Mouse (Mus musculus) heart, postnatal 25 days (tissue): Measurements from ENCODE around the gene Pigl. TPM values are rescaled to one million over a fixed set of nuclear protein-coding genes. Genes with fewer than 3 reads are reported as not detected.
"Not testable (repeated sequence)": the region's sequence is repeated elsewhere in the genome, so short reads cannot be mapped to it uniquely, and the experiment has no call there.

Experiments
- DNase-seq: peaks from one replicate; pipeline ENCODE4 v3.0.0; 2022; ENCODE audit warnings: low spot score
- intact Hi-C: fragments of 180-260 bp; cut with DNase I; formaldehyde crosslinking; loops from one replicate; pipeline ENCODE4 v1.15.1; 2025
- total RNA-seq, 2 experiments: library from RNA; stranded (reverse); gene quantifications; 2 replicates each; pipeline ENCODE4 v1.2.3; 2021

Gene Pigl
- total RNA-seq, 2 experiments from 2014 or later, result 2.8 to 3.3 TPM

DNA sequence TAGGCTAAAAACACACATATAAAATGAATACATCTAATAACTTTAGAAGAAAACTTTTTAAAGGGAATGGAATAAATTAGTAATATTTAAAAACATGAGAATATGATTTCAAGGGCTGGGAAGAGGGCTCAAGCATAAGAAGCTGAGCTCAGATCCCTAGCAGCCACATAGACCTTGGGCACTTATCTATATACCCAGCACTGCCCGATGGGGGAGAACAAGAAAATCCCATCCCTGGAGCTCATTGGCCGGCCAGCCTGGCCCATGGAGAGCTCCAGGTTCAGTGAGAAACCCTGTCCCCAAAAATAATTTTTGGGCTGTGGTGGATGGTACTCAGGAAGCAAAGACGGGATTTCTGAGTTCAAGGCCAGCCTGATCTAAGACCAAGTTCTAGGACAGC is 7.6 kb downstream of the Pigl start:
- DNase-seq, result no peak
- intact Hi-C loops, result no loop called here

DNA sequence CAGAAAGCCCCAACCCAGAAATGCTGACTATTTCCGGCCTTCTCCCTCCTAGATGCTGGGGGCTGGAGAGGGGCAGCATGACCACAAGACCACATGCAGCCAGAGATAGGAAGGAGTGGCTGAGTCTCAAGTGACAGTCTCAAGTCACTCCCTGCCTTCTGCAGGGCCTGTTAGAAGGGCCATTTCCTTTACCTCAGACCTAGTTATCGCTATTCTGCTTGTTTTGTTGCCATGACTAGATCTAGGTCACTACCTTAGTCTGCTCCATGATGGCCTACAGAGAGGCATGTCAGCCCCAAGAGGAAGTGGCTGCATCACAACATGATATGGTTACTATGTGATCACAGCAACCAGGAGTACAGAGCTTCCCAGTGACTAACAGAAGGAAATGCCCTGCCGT is 8.3 kb downstream of the Pigl start:
- intact Hi-C loops, result no loop called here
- no peak for DNase-seq

DNA sequence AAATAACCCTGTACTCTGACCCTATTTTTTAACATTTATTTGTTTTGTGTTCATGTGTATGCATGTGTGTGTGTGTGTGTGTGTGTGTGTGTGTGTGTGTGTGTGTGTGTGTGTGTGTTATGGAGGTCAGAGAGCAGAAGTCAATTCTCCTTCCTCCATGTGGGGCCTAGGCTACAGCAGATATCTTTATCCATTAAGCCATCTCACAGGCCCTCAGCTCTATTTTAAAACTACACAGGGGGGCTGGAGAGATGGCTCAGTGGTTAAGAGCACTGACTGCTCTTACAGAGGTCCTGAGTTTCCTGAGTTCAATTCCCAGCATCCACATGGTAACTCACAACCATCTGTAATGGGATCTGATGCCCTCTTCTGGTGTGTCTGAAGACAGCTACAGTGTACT is 9.0 kb downstream of the Pigl start:
- DNase-seq, intact Hi-C loops: not testable (repeated sequence)

DNA sequence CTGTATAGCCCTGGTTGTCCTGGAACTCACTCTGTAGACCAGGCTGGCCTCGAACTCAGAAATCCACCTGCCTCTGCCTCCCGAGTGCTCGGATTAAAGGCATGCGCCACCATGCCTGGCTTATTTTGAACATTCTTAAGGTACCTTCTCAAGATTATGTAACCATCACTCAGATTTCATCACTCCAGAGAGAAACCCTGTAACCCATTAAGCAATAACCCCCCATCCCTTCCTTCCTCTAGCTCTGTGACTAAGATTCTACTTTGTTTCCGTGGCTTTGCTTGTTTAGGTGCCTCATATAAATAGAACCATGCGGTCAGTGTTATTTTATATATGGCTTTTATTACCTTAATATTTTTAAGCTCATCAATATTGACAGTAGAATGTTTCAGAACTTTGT is 12.2 kb downstream of the Pigl start:
- intact Hi-C loops, result no loop called here
- DNase-seq, result no peak

DNA sequence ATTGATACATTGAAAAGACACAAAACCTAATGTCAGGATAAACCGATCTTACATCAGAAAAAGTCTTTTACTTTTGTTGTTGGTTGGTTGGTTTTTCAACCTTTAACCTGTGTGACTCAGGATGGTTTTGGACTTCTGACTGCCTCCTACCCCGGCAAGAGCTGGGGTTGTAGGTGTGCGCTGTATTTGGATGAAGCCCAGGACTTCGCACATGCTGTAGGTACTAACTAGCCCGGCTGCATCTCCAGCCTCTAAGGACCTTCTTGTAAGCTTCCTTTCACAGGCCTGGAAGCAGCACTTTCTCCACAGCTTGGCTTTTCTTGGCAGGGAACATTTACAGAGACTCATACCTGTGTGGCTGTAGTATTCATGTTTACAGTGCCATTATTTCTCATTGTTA is 15.3 kb downstream of the Pigl start:
- intact Hi-C loops, result no loop called here

DNA sequence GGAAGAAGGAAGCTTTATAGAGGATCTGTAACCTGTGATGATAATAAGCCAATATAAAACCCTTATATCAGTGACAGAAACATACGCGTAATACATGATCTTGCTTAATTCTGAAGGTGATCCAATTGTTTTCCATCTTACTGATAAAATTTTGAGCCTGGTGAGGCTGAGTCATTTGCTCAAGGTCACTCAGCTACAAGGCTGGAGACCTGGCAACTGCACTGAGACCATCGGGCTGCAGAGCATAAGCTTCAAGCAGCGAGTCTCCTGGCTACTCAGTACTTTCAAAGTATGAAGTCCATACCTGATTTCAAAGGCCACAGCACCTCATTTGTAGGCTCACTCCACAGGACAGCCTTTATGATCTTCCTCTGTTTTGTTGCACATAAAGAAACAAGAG is 17.9 kb downstream of the Pigl start:
- intact Hi-C loops, result no loop called here
- DNase-seq, result no peak

More for the DNA sequence above, 15.3 kb downstream of the Pigl start:
- no peak for DNase-seq

DNA sequence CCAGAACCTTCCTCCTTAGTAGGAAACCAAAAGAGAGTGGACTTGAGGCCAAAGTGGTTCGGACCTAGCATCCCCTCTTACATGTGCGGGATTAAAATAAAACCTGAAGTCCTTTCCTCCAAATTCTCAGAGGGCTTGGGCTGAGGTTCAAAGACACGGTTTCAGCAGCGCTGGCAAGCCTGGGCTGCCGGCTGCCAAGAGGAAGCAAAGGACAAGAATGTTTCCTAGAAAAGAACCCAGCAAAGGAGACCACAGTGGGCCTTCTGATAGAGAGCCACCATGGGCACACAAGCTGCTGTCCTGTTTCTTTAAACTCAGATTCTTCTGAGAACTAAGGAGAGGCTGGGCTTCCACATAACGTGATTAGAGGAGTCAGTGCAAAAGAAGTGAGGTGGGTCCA is 20.7 kb downstream of the Pigl start:
- DNase-seq, result no peak
- intact Hi-C loops, result no loop called here

DNA sequence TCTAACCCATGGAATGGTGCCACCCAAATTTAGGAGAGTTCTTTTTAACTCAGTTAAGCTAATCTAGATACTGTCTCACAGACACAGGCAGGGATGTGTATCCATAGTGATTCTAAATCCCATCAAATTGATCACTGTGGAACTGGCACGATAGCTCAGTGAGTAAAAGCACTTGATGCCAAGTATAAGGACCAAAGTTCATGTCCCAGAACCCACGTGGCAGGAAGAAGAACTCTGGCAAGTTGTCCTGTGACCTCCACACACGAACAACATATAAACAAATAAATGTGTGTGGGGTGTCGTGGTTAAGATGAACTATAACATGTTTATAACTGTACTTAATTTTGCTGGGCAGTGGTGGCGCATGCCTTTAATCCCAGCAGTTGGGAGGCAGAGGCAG is 21.3 kb downstream of the Pigl start:
- DNase-seq, result no peak
- intact Hi-C loops, result no loop called here

DNA sequence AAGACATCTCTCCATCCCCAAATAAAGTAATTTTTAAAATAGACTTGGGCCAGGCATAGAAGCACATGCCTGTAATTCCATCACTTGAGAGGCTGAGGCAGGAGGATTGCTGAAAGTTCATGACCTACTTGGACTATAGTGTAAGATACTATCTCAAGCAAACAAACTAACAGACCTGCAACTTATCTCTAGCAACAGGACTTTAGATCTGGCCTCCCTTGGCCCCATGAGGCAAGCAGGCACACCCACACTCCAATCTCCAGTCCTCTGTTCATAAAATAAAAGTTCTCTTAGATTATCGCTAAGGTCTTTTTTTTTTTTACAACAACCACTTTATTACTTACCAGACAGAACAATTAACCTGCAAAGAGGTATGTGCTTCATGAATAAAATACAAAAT is 28.7 kb downstream of the Pigl start:
- DNase-seq, result no peak
- intact Hi-C loops, result no loop called here

DNA sequence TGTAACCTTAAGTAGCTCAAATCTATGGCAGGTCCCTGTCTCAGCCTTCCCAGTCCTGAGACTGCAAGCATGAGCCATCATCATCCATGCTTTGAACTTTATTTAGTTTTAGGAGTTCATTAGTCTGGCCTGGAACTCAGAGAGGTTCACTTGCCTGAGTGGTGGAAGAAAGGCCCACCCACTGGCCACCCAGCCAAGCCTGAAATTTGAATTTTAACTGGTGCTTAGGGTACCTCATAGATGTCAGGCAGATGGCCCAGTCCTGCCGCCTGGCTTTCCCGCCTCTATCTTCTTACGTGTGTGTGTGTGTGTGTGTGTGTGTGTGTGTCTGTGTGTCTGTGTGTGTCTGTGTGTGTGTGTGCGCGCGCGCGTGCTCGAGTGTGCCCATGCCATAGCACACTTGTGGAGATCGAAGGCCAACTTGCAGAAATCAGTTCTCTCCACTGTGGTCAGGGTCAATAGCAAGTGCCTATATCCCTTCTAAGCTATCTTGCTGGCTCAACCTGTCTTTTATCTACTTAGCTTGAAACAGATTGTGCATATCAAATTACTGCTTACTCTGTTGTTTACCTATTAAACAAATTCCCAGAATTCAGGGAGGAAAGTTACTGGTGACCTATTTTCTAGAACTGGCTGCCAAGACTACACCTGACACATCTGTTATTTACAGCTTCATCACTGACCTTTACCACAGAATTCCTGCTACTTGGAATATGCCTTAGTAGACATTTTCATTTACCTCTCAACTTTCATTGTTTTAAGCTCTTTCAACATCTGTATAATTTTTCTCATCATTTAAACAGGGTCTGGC is 29.5 kb downstream of the Pigl start:
- intact Hi-C loops, result no loop called here
- no peak for DNase-seq

DNA sequence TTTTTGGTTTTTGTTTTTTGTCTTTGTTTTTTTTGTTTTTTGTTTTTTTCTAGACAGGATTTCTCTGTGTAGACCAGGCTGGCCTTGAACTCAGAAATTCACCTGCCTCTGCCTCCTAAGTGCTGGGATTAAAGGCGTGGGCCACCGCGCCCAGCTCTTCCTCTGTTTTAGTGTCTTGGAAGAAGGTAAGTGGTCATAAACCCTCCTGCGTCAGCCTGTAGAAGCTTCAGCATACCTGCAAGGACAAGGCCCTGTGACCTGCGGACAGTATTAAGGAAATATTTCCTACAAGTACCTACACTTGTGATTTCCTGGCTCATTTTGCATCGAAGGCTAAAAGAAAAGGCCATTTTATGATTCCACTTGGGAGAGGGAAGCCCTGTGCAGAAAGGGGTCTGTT is 35.4 kb downstream of the Pigl start:
- DNase-seq, result no peak
- intact Hi-C loops, result loop anchor here (2.0 kb wide), 1 partner anchor 37 kb away; no protein-coding TSS in a partner anchor

DNA sequence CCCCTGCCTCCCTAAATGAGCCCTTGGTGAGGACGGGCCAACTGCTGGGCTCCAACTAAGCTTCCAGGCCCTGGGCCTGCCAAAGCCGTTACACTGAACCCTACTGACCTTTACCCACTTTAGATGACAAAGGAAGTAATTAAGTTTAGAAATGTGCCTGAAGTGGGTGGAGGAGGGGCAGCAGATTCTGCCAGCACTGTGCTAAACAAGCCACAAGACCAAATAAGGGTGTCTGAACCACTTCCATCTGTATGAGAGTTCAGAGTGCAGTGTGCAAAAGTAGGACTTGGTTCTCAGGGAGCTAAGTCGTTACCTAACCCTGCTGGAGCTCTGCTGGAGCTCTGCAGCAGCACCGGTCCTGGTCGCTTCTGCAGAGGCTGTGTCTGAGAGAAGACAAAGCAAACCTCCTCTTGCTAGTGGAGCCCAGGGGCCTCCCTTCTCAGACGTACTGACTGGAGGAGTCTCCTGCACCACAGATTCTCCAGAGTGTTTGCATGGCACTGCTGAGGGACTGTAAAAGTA is 36.6 kb downstream of the Pigl start:
- intact Hi-C loops, result loop anchor here (2.0 to 5.0 kb wide), 3 partner anchors 38 to 98 kb away; no protein-coding TSS in a partner anchor
- DNase-seq, result peak; percentile 31

DNA sequence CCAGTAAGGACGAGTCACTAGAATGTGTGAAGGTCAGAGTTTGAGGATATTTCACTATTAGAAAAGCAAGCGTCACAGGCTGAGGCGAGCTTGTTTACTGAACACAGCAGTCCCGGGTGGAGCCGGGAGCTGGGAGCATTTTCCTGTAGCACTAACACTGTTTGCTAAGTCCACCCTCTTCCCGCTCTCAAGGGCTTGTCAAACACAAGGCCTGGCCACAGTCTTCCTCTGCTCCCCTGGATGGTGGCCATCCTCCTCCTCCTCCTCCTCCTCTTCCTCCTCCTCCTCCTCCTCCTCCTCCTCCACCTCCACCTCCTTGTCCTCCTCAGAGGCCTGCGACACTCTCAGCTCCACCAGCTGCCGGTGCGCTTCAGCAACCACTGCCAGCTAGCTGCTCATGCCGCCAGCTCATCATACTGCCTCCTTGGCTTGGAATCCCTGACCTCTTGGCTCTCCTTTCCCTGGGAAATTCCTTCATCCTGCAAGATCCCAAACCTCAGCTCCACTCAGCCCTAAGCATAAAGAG is 37.1 kb downstream of the Pigl start:
- intact Hi-C loops, result loop anchor here (2.0 to 5.0 kb wide), 3 partner anchors 39 to 98 kb away; no protein-coding TSS in a partner anchor
- DNase-seq, result peak; percentile 12

DNA sequence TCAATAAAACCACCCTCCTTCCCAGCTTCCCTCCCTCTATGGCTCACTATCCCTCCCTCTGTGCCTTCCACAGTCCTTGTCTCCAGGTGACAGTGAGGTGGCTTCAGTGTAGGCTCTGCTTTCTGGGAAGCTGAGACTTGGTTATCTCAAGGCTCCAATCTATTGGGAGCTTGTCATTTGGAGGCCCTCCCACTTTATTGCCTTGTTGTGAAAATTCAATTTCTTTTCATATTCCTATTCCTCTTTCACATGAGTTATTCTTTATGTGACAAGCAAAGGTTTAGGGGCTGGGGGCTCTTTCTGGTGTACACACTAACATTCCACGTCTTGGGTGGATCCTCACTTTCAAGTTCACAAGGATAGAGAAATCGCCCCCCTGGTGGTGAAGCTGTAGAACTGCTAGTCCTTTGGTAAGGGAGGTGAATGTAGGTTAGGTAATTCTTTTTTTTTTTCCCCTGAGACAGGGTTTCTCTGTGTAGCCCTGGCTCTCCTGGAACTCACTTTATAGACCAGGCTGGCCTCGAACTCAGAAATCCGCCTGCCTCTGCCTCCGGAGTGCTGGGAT is 38.0 kb downstream of the Pigl start:
- no peak for DNase-seq
- intact Hi-C loops, result loop anchor here (5.0 kb wide), 2 partner anchors 74 to 99 kb away; no protein-coding TSS in a partner anchor

DNA sequence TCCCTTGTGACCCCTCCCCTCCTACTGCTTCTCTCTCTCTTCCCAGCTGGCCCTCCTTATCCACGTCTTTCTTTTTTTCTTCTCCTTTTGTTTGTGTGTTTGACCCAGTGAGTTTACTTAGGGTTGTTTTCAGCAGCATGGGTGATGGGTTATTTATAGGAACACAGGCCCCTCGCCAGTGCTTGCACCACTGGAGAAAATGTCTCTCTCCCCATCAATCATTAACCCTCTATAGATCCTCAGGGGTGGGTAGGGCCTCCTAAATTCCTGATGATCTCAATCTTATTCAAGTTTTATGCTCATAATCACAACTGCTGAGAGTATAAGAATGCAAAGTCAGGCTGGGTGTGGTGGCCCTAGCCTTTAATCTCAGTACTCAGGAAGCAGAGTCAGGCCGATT is 38.9 kb downstream of the Pigl start:
- no peak for DNase-seq
- intact Hi-C loops, result loop anchor here (5.0 kb wide), 2 partner anchors 75 to 100 kb away; no protein-coding TSS in a partner anchor

DNA sequence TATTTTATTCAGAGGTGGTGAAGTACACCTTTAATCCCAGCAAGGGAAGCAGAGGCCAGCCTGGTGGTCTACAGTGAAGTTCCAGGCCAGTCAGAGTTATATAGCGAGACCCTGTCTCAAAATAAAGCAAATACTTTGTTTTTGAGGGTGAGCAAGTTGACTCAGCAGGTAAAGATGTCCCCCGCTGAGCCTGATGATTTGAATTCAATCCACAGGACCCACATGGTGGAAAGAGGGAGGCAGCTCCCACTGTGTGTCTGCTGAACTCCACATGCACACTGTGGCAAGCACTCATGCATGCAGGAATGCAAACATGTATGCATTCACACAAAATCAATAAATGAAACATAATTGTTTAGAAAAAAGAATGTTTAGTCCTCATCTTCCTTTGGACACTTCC is 40.5 kb downstream of the Pigl start:
- intact Hi-C loops, result loop anchor here (5.0 kb wide), 2 partner anchors 77 to 102 kb away; no protein-coding TSS in a partner anchor
- no peak for DNase-seq

DNA sequence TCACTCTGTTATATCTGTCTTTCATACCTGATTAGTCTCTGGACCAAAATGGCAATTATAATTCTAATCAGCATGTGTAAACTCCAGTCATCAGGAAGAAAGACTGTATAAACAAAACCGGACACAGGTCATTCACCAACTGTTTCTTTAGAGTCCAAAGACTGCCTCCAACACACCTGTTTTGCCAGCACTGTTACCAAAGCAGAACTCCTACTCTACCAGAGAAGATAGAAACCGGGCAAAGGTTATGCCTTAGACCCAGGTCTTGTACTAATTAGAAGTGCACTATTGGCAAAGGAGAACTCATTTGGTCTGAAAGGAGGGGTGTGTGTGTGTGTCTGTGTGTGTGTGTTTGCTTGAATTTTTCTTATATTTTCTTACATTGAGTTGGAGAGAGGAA is 42.3 kb downstream of the Pigl start:
- DNase-seq, result no peak
- intact Hi-C loops, result no loop called here

DNA sequence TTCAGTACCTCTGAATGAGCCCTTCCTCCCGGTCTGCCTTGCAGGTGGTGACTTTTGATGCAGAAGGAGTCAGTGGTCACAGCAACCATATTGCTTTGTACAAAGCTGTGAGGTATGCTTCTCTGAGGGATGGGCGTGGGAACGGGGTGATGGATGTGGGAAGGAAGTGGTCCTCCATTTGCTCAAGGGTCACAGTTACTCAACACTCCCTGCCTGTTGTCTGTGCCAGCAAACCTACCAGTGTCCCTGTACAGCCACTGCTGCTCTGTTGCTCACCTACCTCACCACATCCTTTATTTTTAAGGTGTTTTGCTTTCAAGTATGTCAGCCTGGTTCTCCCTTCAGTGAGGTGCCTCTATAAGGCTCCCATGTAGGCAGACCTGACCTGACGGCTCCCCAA is 49.4 kb downstream of the Pigl start:
- intact Hi-C loops, result no loop called here
- no peak for DNase-seq

DNA sequence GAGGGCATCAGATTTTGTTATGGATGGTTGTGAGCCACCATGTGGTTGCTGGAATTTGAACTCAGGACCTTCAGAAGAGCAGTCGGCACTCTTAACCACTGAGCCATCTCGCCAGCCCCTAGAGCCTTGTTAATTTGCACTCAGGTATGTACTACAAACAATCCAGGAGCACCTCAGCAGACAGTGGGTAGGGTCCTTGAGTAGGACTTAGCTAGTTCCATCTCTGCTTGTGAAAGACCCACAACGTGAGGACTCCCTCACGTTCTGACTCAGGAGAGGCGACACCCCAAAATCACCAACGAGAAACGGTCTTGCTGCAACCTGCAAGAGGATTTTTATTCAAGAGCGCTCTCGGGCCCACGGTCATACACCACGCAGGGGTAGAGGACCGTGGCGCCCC is 50.1 kb downstream of the Pigl start:
- intact Hi-C loops, DNase-seq: not testable (repeated sequence)

DNA sequence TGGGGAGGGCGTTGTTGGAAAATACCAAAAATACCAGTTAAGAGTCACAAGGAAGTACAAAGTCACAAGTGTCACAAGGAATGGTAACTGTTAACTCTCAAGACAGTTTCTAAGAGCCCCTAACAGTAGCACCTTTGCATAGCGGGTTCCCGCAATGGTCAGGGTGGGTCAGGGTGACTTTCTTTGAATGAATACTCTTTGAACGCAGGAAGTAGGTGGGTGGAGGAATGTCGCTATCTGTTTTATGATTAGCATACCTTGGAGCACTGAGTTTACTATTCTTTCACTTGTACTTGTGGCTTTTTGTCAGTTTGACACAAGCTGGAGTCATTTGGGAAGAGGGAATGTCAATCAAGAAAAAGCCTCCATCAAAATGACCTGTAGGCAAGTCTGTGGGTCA is 50.6 kb downstream of the Pigl start:
- DNase-seq, intact Hi-C loops: not testable (repeated sequence)

DNA sequence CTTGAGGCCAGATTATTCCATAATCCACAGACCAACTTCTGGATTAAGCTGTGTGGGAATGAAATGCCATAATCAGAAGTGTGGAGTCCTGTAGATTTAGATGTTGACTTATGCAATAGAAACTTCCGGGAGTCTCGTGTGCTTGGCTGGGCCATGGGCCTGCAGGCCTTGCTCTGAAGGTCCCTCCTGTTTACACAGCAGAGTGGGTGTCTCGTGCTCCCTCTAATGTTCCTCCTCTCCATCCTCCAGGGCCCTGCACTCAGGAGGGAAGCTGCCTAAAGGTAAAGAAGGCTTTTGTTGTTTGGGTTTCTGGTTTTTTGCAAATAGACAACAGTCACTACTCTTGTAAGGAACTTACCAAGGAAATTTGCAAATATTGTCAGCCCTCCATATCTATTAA is 51.3 kb downstream of the Pigl start:
- no peak for DNase-seq
- intact Hi-C loops, result no loop called here
